Mouse (Mus musculus) spleen, embryonic (tissue): ENCODE measurements around the gene Gm21679.
"Not testable (repeated sequence)": the region's sequence is repeated elsewhere in the genome, so short reads cannot be mapped to it uniquely, and the experiment has no call there.

ENCODE experiments used
- CTCF ChIA-PET: fragments of 350-600 bp; sonication (Branson Sonifier 250); formaldehyde crosslinking; loops from one replicate; lab custom pipeline; 2022; lab: Charles Lee

Gene Gm21679

DNA sequence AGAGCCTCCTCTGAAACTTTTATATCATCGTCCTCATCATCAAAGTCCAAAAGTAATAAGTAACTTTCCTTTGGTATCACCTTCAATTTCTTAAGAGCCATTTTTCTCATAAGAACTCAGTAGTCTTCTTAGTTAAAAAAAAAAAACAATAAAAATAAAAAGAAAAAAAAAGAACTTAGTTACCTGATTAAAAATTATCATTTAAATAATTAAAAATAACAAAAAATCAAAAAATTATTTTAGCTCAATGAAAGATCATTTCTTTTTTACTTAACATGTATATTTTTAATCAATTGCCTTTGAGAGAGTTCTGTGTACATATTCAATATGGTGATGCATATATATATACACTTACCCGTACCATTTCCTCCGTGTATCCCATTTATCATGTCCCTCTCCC is at the start of gene Gm21679:
TSS of gene Gm21679 (minus strand) at position 101 of the 400 bp plus-strand sequence.
- CTCF ChIA-PET: not testable (repeated sequence)
